Mouse (Mus musculus) liver, embryonic 14.5 days (tissue): ENCODE measurements around the gene Gabrg3.

Source experiments
- CTCF ChIP-seq: IDR thresholded peaks from 2 replicates; pipeline ENCODE4 v1.5.1; 2016; ENCODE audit warnings: antibody characterized with exemption, low read depth, control low read depth
- EP300 ChIP-seq: IDR thresholded peaks from 2 replicates; pipeline ENCODE4 v1.6.1; 2016; ENCODE audit warnings: antibody characterized with exemption, low read depth

- TF ChIP-seq CTCF: no peak
- TF ChIP-seq EP300: no peak
Measured at GRCm38 (mm10) chr7:57278841-57279240, 108.1 kb downstream of the Gabrg3 start.
